Mouse (Mus musculus): ENCODE data around the gene Zfp784. TPM values are rescaled to one million over a fixed set of nuclear protein-coding genes. Genes with fewer than 3 reads are reported as not detected.

Gene Zfp784
- polyA plus RNA-seq, 1 experiment: not detected

GRCm38 (mm10) chr7:5060944-5061773 is 22.9 kb upstream of the Zfp784 start:
- Histone ChIP-seq H3K4me3 (ENCODE audit: insufficient read depth, low read depth, low read length) (peak overlapping the region; percentile 63), H3K4me1 (ENCODE audit: control insufficient read depth, insufficient read depth, low read length) (peaks cover 27% of the 10 kb centered on the region), H3K27ac (ENCODE audit: insufficient read depth, low read depth, low read length) (peak overlapping the region; percentile 97)
- WGBS: under 1% methylated on average over 60 of the region's 60 CpGs
- TF ChIP-seq CTCF (IDR thresholded peaks at IDR 0.05; ENCODE audit: insufficient read depth, low read depth, low read length): peak; percentile 70
- TF ChIP-seq POLR2A (IDR thresholded peaks at IDR 0.05; ENCODE audit: insufficient read depth, low read depth, low read length): peak; percentile 46

- peaks cover 23% of the 10 kb centered on the region for H3K4me1 ChIP-seq (ENCODE audit: control insufficient read depth, insufficient read depth, low read length)
- TF ChIP-seq POLR2A (IDR thresholded peaks at IDR 0.05; ENCODE audit: insufficient read depth, low read depth, low read length) (no peak), CTCF (IDR thresholded peaks at IDR 0.05; ENCODE audit: insufficient read depth, low read depth, low read length) (peak; percentile 29; the same call in 1 of the 2 replicates)
- 3% methylated on average over 27 of the region's 27 CpGs for WGBS
Measured at GRCm38 (mm10) chr7:5060239-5060731, 22.0 kb upstream of the Zfp784 start.

DNA sequence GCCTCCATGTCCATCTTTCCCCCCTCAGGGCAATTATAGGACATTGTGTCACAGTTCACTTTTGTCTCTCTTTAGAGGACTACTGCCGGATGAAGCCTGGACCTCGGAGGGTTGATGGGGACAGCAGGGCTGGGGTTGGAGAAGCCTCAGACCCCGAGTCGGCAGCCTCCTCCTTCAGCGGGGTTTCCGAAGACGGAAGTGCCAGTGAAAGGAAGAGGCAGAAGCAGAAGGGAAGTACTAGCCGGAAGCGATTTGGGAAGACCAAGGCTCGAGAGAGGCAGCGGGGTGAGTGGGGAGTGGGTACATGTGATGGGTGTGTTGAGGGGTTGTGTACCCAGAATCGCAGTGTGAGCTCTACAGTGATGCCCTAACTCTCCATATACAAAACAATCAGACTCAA is 21.2 kb upstream of the Zfp784 start:
- H3K27ac ChIP-seq (ENCODE audit: insufficient read depth, low read depth, low read length): no peak overlapping the region
- 87% methylated on average over 12 of the region's 12 CpGs for WGBS
- peaks cover 28% of the 10 kb centered on the region for H3K4me1 ChIP-seq (ENCODE audit: control insufficient read depth, insufficient read depth, low read length)
- no peak for TF ChIP-seq POLR2A (IDR thresholded peaks at IDR 0.05; ENCODE audit: insufficient read depth, low read depth, low read length)
- TF ChIP-seq CTCF (IDR thresholded peaks at IDR 0.05; ENCODE audit: insufficient read depth, low read depth, low read length): no peak
- H3K4me3 ChIP-seq (ENCODE audit: insufficient read depth, low read depth, low read length): no peak overlapping the region

More at GRCm38 (mm10) chr7:5060239-5060731, 22.0 kb upstream of the Zfp784 start:
- Histone ChIP-seq H3K27ac (ENCODE audit: insufficient read depth, low read depth, low read length) (peak overlapping the region; percentile 96), H3K4me3 (ENCODE audit: insufficient read depth, low read depth, low read length) (peak overlapping the region; percentile 63)

GRCm38 (mm10) chr7:5058631-5059030 is 20.4 kb upstream of the Zfp784 start:
- H3K4me3 ChIP-seq (ENCODE audit: insufficient read depth, low read depth, low read length): no peak overlapping the region
- no peak for TF ChIP-seq POLR2A (IDR thresholded peaks at IDR 0.05; ENCODE audit: insufficient read depth, low read depth, low read length)
- no peak for TF ChIP-seq CTCF (IDR thresholded peaks at IDR 0.05; ENCODE audit: insufficient read depth, low read depth, low read length)
- 94% methylated on average over 1 of the region's 1 CpGs for WGBS
- H3K27ac ChIP-seq (ENCODE audit: insufficient read depth, low read depth, low read length): no peak overlapping the region
- H3K4me1 ChIP-seq (ENCODE audit: control insufficient read depth, insufficient read depth, low read length): peaks cover 30% of the 10 kb centered on the region

GRCm38 (mm10) chr7:5057804-5058203 is 19.6 kb upstream of the Zfp784 start:
- WGBS: 34% methylated on average over 11 of the region's 11 CpGs
- Histone ChIP-seq H3K4me1 (ENCODE audit: control insufficient read depth, insufficient read depth, low read length) (peaks cover 37% of the 10 kb centered on the region), H3K4me3 (ENCODE audit: insufficient read depth, low read depth, low read length) (peak overlapping the region; percentile 73), H3K27ac (ENCODE audit: insufficient read depth, low read depth, low read length) (peak overlapping the region; percentile 88)
- 0 out of 2 replicates have a peak, but pooled peaks have one; percentile 16 for TF ChIP-seq CTCF (IDR thresholded peaks at IDR 0.05; ENCODE audit: insufficient read depth, low read depth, low read length)
- no peak for TF ChIP-seq POLR2A (IDR thresholded peaks at IDR 0.05; ENCODE audit: insufficient read depth, low read depth, low read length)

DNA sequence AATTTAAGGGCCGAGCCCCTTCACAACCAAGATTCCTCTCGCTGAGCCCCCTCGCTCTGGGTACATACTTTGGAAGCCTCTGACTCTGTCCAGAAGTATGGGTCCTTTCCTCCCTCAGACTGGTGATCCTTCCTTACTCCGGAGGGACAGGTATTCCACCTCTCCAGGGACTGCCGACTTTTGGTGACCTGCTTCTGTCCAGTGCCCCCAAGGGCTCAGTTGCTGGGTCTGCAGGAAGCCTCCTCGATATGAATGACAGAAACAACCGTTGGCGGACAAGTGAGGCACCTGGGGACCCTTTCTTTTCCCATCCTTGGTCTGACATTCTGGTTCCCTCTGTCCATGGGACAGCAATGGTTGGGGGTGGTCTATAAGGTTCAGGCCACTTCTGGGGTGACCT is 19.1 kb upstream of the Zfp784 start:
- TF ChIP-seq POLR2A (IDR thresholded peaks at IDR 0.05; ENCODE audit: insufficient read depth, low read depth, low read length): no peak
- no peak for TF ChIP-seq CTCF (IDR thresholded peaks at IDR 0.05; ENCODE audit: insufficient read depth, low read depth, low read length)
- peak overlapping the region; percentile 73 for H3K4me3 ChIP-seq (ENCODE audit: insufficient read depth, low read depth, low read length)
- 19% methylated on average over 8 of the region's 8 CpGs for WGBS
- peaks cover 41% of the 10 kb centered on the region for H3K4me1 ChIP-seq (ENCODE audit: control insufficient read depth, insufficient read depth, low read length)
- H3K27ac ChIP-seq (ENCODE audit: insufficient read depth, low read depth, low read length): peak overlapping the region; percentile 88

DNA sequence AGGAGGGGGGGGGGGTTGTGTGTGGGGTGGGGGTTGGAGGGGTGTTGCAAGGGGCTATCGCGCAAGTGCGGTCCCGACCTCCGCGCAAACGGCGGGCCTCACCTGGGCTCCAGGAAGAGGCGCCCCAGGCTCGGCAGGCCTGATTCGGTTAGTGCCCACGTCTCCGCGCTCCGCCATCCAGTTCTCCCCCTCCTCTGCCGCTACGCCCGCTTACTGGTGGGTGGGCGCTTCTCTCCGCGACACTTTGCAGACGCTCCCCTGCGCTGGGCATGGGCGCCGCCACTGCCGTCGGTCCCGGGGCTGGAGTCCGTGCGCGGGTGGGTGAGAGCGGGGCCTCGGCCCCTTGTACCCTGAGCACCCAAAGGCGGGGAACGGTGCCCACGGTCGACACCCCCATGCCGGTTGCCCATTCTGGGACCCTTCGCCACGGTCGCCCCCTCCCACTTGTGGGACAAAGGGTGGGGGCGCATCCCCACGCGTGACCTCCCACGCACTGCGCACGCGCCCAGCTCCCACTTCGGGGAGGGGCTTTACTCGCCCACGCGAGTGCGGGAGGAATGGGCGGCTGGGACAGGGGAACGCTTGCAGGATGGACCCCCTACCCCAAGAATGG is 18.5 kb upstream of the Zfp784 start:
- Histone ChIP-seq H3K4me3 (ENCODE audit: insufficient read depth, low read depth, low read length) (peak overlapping the region; percentile 73), H3K27ac (ENCODE audit: insufficient read depth, low read depth, low read length) (peak overlapping the region; percentile 88), H3K4me1 (ENCODE audit: control insufficient read depth, insufficient read depth, low read length) (peaks cover 41% of the 10 kb centered on the region)
- TF ChIP-seq POLR2A (IDR thresholded peaks at IDR 0.05; ENCODE audit: insufficient read depth, low read depth, low read length) (peak; percentile 54), CTCF (IDR thresholded peaks at IDR 0.05; ENCODE audit: insufficient read depth, low read depth, low read length) (no peak)
- WGBS: 1% methylated on average over 54 of the region's 55 CpGs

- 10% methylated on average over 32 of the region's 32 CpGs for WGBS
- Histone ChIP-seq H3K4me1 (ENCODE audit: control insufficient read depth, insufficient read depth, low read length) (peaks cover 28% of the 10 kb centered on the region), H3K27ac (ENCODE audit: insufficient read depth, low read depth, low read length) (no peak overlapping the region), H3K4me3 (ENCODE audit: insufficient read depth, low read depth, low read length) (peak overlapping the region; percentile 78)
- no peak for TF ChIP-seq POLR2A (IDR thresholded peaks at IDR 0.05; ENCODE audit: insufficient read depth, low read depth, low read length)
Measured at GRCm38 (mm10) chr7:5053456-5054179, 15.4 kb upstream of the Zfp784 start.

Data from olfactory bulb, adult 2 months (tissue).